ENCODE assay signal across 10 mouse cellular contexts in the genomic region with DNA sequence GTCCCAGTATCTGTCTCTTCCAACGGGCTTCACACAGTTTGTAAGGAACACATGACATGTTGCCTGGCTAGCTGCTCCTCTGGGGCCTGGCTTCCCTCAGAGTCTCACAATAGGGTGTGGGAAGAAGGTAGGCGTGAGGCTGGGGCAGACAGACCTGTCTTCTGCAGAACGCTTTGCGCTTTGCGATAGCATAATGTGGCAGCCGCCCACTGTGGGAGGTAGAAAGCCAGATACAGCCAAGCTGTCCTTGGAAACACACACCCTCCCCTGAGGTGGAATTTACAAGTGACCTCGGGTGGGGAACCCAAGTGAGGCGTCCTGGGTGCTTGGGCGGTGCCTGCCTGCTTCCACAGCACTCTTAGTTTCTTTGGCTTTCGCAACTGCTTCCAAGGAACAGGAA. TPM values are rescaled to one million over a fixed set of nuclear protein-coding genes. Genes with fewer than 3 reads are reported as not detected.
DNase-seq lines count a peak whose midpoint lies in the region; TF ChIP-seq lines count a peak whose summit lies in the region.
"Had no signal": no experiment of that assay in that cellular context is flagged by ENCODE, and none has a peak within 500 bp of the region (broad histone marks: within the 10 kb centered on the region; RNA-seq: fewer than 3 reads in every experiment).

No protein-coding gene starts in this region.

- no peak for TF ChIP-seq POLR2A in testis, adult 2 months (IDR thresholded peaks at IDR 0.05; ENCODE audit: control insufficient read depth, low read depth, low read length)

- H3K27me3 ChIP-seq in testis, adult 2 months (ENCODE audit: control insufficient read depth, insufficient read depth, low read length), result no peaks in the 10 kb centered on the region
- H3K27me3 ChIP-seq in forebrain, embryonic 10.5 days (ENCODE audit: poor library complexity, severe bottlenecking), result no peaks in the 10 kb centered on the region

- no peaks in the 10 kb centered on the region for H3K9me3 ChIP-seq in forebrain, embryonic 10.5 days

- peak overlapping the region; percentile 51 for H3K27ac ChIP-seq in testis, adult 2 months (ENCODE audit: control insufficient read depth, insufficient read depth, low read depth, low read length)
- H3K27ac ChIP-seq in forebrain, embryonic 10.5 days, result no peak overlapping the region

- peak; percentile 74 to 84 for DNase-seq in adrenal gland, adult (ENCODE audit: inconsistent age in 2 of 2, low spot score in 1 of 2)
- DNase-seq in adrenal gland, adult 8-10 months, result no peak
- DNase-seq in layer of hippocampus, adult 11-12 months (ENCODE audit: low spot score), result peak; percentile 62
- DNase-seq in layer of hippocampus, postnatal 10 days (ENCODE audit: low spot score in 2 of 2), result no peak
- DNase-seq in testis, postnatal 10 days (ENCODE audit: low spot score), result no peak
- DNase-seq in testis, postnatal 14 days (ENCODE audit: low spot score), result peak; percentile 80
- no peak for DNase-seq in forebrain, embryonic 10.5 days (ENCODE audit: extremely low spot score, low spot score)
- DNase-seq: kidney, adult 11 months; left cerebral cortex, postnatal 4 days had no signal

- H3K4me3 ChIP-seq in testis, adult 2 months (ENCODE audit: control insufficient read depth, low read depth, low read length), result no peak overlapping the region
- H3K4me3 ChIP-seq in forebrain, embryonic 10.5 days, result no peak overlapping the region

- TF ChIP-seq CTCF in testis, adult 2 months (IDR thresholded peaks at IDR 0.05; ENCODE audit: control insufficient read depth, insufficient read depth, insufficient replicate concordance, low read depth, low read length), result no peak

- peaks cover 16% of the 10 kb centered on the region for H3K4me1 ChIP-seq in testis, adult 2 months (ENCODE audit: control insufficient read depth, insufficient read depth, low read length)
- H3K4me1 ChIP-seq in forebrain, embryonic 10.5 days, result peaks cover 40% of the 10 kb centered on the region

- 76% methylated on average over 10 of the region's 10 CpGs for WGBS in forebrain, embryonic 10.5 days

- H3K36me3 ChIP-seq in testis, adult 2 months (ENCODE audit: control insufficient read depth, insufficient read depth, low read length), result no peaks in the 10 kb centered on the region
- H3K36me3 ChIP-seq in forebrain, embryonic 10.5 days (replicated peaks), result no peaks in the 10 kb centered on the region

RNA-seq across cellular contexts. Expression of gene Itpkb, which starts 54.2 kb away (rescaled TPM):
- total RNA-seq in adrenal gland, adult 8-10 months (2022), result 10 to 100 TPM; 64.4 to 99.3 (median 78.9) TPM
- total RNA-seq in layer of hippocampus, postnatal 10 days (2021), result 10 to 100 TPM; 15.9 to 17.7 TPM
- polyA plus RNA-seq in testis, adult 2 months (2012; rRNA removed), result 9.9 TPM in 2 replicates
- polyA plus RNA-seq in forebrain, embryonic 10.5 days (2016; fragmentation: Nextera tagmentation; extraction: Ambion mirVana), result 2.5 and 2.8 TPM in 2 replicates

Comparison
In these comparisons a context has a peak if more than half of its experiments do, and no peak if none do; other contexts are left out.
1. DNase-seq: peak in adrenal gland, adult (2 of 2), layer of hippocampus, adult 11-12 months (single experiment) and testis, postnatal 14 days (single experiment); none in adrenal gland, adult 8-10 months (single experiment), layer of hippocampus, postnatal 10 days (0 of 2), testis, postnatal 10 days (single experiment) and forebrain, embryonic 10.5 days (single experiment).